Mouse (Mus musculus): Measurements from ENCODE around the gene Lck. TPM values are rescaled to one million over a fixed set of nuclear protein-coding genes. Genes with fewer than 3 reads are reported as not detected.

Lck gene
- polyA plus RNA-seq, 2 experiments: 6.3 to 9.9 TPM

DNA sequence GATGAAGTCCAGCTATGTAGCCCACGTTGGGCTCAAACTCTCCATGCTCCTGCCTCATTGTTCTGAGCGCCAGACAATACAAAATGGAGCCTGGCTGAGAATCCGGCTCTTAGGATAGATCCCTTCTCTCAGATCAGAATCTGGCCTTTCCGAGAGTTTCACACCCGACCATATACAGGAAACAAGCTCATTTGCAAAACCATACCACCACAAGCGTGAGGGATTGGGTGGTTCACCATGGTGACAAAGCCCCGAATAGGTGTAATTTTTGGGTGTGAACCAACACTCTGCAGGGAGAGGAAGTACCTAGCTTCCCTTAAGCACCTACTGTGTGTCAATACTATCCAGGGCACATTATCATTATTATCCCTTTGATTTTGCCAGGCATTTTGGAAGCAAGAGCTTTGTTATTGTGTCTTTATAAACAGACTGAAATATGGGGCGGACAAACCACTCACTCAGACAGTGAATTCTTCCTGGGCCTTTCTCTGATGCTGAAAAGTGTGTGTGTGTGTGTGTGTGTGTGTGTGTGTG is 1.8 kb downstream of the Lck start:
- H3K27ac ChIP-seq (replicated peaks; ENCODE audit: low read depth, low read length): no peak overlapping the region
- no peak for DNase-seq (ENCODE audit: low spot score)
- no peak overlapping the region for H3K4me2 ChIP-seq (replicated peaks; ENCODE audit: low read depth, low read length, severe bottlenecking)
- no peaks in the 10 kb centered on the region for H3K27me3 ChIP-seq (ENCODE audit: control insufficient read depth, insufficient read depth, low read length)
- no peak for TF ChIP-seq POLR2A (IDR thresholded peaks at IDR 0.05; ENCODE audit: borderline replicate concordance, extremely low read depth, insufficient read depth, insufficient read length)
- no peaks in the 10 kb centered on the region for H3K36me3 ChIP-seq (ENCODE audit: control insufficient read depth, insufficient read depth, low read length)
- ATAC-seq (ENCODE audit: low FRiP score, low read depth): no peak
- 70% methylated on average over 8 of the region's 8 CpGs for WGBS
- no peaks in the 10 kb centered on the region for H3K9me3 ChIP-seq (ENCODE audit: control insufficient read depth, low read length)
- H3K4me3 ChIP-seq (replicated peaks; ENCODE audit: low read length): no peak overlapping the region
- no peak overlapping the region for H3K9ac ChIP-seq (ENCODE audit: low read depth, low read length, severe bottlenecking)
- H3K4me1 ChIP-seq (ENCODE audit: control insufficient read depth, insufficient read depth, low read length): no peaks in the 10 kb centered on the region; the same call in 1 of the 2 replicates

GRCm38 (mm10) chr4:129570028-129570427 is 3.4 kb downstream of the Lck start:
- ATAC-seq (ENCODE audit: low FRiP score, low read depth) (no peak), DNase-seq (ENCODE audit: low spot score) (no peak)
- Histone ChIP-seq H3K4me1 (ENCODE audit: control insufficient read depth, insufficient read depth, low read length) (no peaks in the 10 kb centered on the region; the same call in 1 of the 2 replicates), H3K27me3 (ENCODE audit: control insufficient read depth, insufficient read depth, low read length) (no peaks in the 10 kb centered on the region), H3K9ac (ENCODE audit: low read depth, low read length, severe bottlenecking) (no peak overlapping the region), H3K9me3 (ENCODE audit: control insufficient read depth, low read length) (no peaks in the 10 kb centered on the region), H3K36me3 (ENCODE audit: control insufficient read depth, insufficient read depth, low read length) (no peaks in the 10 kb centered on the region), H3K4me2 (replicated peaks; ENCODE audit: low read depth, low read length, severe bottlenecking) (no peak overlapping the region), H3K27ac (replicated peaks; ENCODE audit: low read depth, low read length) (no peak overlapping the region), H3K4me3 (replicated peaks; ENCODE audit: low read length) (no peak overlapping the region)
- TF ChIP-seq POLR2A (IDR thresholded peaks at IDR 0.05; ENCODE audit: borderline replicate concordance, extremely low read depth, insufficient read depth, insufficient read length): no peak
- WGBS: 85% methylated on average over 6 of the region's 6 CpGs

DNA sequence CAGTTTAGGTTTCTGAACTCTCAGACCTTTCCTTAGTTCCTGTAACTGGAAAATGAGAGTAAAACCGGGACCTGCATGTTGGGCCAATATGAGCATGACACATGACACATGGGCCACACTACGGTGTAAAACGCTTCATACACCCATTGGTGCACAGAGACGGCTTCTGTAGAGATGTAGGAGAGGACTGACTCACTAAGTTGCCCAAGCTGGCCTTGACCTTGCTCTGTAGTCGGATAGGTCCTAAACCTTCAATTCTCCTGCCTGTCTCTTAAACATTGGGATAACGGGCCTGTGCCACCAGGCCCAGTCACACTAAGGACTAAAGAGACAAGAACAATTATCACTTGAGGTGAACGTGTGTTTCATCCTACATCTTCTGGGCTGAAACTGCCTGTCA is 5.1 kb downstream of the Lck start:
- Histone ChIP-seq H3K4me3 (replicated peaks; ENCODE audit: low read length) (no peak overlapping the region), H3K36me3 (ENCODE audit: control insufficient read depth, insufficient read depth, low read length) (no peaks in the 10 kb centered on the region), H3K27me3 (ENCODE audit: control insufficient read depth, insufficient read depth, low read length) (no peaks in the 10 kb centered on the region), H3K4me1 (ENCODE audit: control insufficient read depth, insufficient read depth, low read length) (no peaks in the 10 kb centered on the region), H3K4me2 (replicated peaks; ENCODE audit: low read depth, low read length, severe bottlenecking) (no peak overlapping the region), H3K9me3 (ENCODE audit: control insufficient read depth, low read length) (no peaks in the 10 kb centered on the region), H3K9ac (ENCODE audit: low read depth, low read length, severe bottlenecking) (no peak overlapping the region), H3K27ac (replicated peaks; ENCODE audit: low read depth, low read length) (no peak overlapping the region)
- DNase-seq (ENCODE audit: low spot score) (no peak), ATAC-seq (ENCODE audit: low FRiP score, low read depth) (no peak)
- TF ChIP-seq POLR2A (IDR thresholded peaks at IDR 0.05; ENCODE audit: borderline replicate concordance, extremely low read depth, insufficient read depth, insufficient read length): no peak
- 86% methylated on average over 7 of the region's 7 CpGs for WGBS

DNA sequence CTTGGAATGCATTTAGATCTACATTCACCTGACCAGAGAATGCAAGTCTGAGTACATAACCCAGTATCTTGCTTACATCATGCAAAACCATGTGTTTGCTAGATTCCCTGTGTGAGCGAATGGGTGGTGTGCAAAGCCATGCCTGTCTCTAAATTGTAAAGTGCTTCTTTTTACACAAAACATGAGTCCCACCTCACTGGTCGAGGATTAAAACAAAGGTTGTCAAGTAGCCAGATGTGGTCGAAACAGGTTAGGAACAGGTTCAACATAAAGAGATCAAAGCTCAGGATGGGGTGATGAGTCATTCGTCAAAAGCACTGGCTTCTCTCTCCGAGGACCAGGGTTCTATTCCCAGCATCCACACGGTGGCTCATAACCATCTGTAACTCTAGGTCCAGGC is 8.3 kb downstream of the Lck start:
- Histone ChIP-seq H3K9ac (ENCODE audit: low read depth, low read length, severe bottlenecking) (no peak overlapping the region), H3K9me3 (ENCODE audit: control insufficient read depth, low read length) (no peaks in the 10 kb centered on the region), H3K4me3 (replicated peaks; ENCODE audit: low read length) (no peak overlapping the region), H3K4me2 (replicated peaks; ENCODE audit: low read depth, low read length, severe bottlenecking) (no peak overlapping the region), H3K27me3 (ENCODE audit: control insufficient read depth, insufficient read depth, low read length) (no peaks in the 10 kb centered on the region), H3K4me1 (ENCODE audit: control insufficient read depth, insufficient read depth, low read length) (no peaks in the 10 kb centered on the region), H3K27ac (replicated peaks; ENCODE audit: low read depth, low read length) (no peak overlapping the region), H3K36me3 (ENCODE audit: control insufficient read depth, insufficient read depth, low read length) (no peaks in the 10 kb centered on the region)
- ATAC-seq (ENCODE audit: low FRiP score, low read depth) (no peak), DNase-seq (ENCODE audit: low spot score) (no peak)
- TF ChIP-seq POLR2A (IDR thresholded peaks at IDR 0.05; ENCODE audit: borderline replicate concordance, extremely low read depth, insufficient read depth, insufficient read length): no peak
- WGBS: 76% methylated on average over 6 of the region's 6 CpGs

DNA sequence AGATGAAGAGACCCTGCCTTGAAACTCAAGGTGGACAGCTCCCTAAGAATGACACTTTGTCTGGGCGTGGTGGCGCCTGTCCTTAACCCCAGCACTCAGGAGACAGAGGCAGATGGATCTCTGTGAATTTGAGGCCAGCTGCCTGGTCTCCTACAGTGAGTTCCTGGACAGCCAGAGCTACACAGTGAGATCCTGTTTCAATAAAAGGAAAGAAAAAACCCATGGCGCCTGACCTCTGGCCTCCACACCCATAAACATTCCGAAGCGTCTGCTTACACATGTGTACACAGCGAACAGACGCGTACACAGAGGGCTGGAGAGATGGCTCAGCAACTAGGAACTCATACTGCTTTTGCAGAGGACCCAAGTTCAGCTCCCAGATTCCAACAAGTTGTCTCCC is 9.7 kb downstream of the Lck start:
- Histone ChIP-seq H3K4me1 (ENCODE audit: control insufficient read depth, insufficient read depth, low read length) (no peaks in the 10 kb centered on the region), H3K36me3 (ENCODE audit: control insufficient read depth, insufficient read depth, low read length) (no peaks in the 10 kb centered on the region), H3K27me3 (ENCODE audit: control insufficient read depth, insufficient read depth, low read length) (no peaks in the 10 kb centered on the region), H3K27ac (replicated peaks; ENCODE audit: low read depth, low read length) (no peak overlapping the region), H3K4me3 (replicated peaks; ENCODE audit: low read length) (no peak overlapping the region), H3K4me2 (replicated peaks; ENCODE audit: low read depth, low read length, severe bottlenecking) (no peak overlapping the region), H3K9me3 (ENCODE audit: control insufficient read depth, low read length) (no peaks in the 10 kb centered on the region), H3K9ac (ENCODE audit: low read depth, low read length, severe bottlenecking) (no peak overlapping the region)
- TF ChIP-seq POLR2A (IDR thresholded peaks at IDR 0.05; ENCODE audit: borderline replicate concordance, extremely low read depth, insufficient read depth, insufficient read length): no peak
- ATAC-seq (ENCODE audit: low FRiP score, low read depth) (peak; percentile 60; the same call in 1 of the 2 replicates), DNase-seq (ENCODE audit: low spot score) (no peak)
- 16% methylated on average over 8 of the region's 8 CpGs for WGBS

DNA sequence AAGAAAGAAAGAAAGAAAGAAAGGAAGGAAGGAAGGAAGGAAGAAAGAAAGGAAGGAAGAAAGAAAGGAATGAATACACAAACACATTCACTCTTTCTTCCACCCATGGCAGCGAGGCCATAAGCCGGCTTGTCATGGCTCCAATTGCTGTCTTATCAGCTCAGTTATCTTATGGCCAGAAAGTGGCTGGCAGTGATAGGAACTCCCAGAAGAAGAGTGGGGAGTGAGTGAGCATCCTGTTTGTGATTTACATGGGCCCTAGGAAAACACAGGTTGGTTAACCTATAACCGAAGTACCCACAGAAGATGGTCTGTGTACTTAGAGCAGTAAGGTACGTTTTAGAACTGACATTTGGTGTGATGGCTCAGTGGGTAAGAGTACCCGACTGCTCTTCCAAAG is 12.3 kb downstream of the Lck start:
- H3K4me2 ChIP-seq (replicated peaks; ENCODE audit: low read depth, low read length, severe bottlenecking): no peak overlapping the region
- TF ChIP-seq POLR2A (IDR thresholded peaks at IDR 0.05; ENCODE audit: borderline replicate concordance, extremely low read depth, insufficient read depth, insufficient read length): no peak
- no peaks in the 10 kb centered on the region for H3K9me3 ChIP-seq (ENCODE audit: control insufficient read depth, low read length)
- H3K27ac ChIP-seq (replicated peaks; ENCODE audit: low read depth, low read length): no peak overlapping the region
- no peak overlapping the region for H3K9ac ChIP-seq (ENCODE audit: low read depth, low read length, severe bottlenecking)
- ATAC-seq (ENCODE audit: low FRiP score, low read depth) (no peak), DNase-seq (ENCODE audit: low spot score) (no peak)
- H3K27me3 ChIP-seq (ENCODE audit: control insufficient read depth, insufficient read depth, low read length): no peaks in the 10 kb centered on the region
- H3K36me3 ChIP-seq (ENCODE audit: control insufficient read depth, insufficient read depth, low read length): no peaks in the 10 kb centered on the region
- peaks cover 5% of the 10 kb centered on the region; the same call in 1 of the 2 replicates for H3K4me1 ChIP-seq (ENCODE audit: control insufficient read depth, insufficient read depth, low read length)
- H3K4me3 ChIP-seq (replicated peaks; ENCODE audit: low read length): no peak overlapping the region
- 91% methylated on average over 5 of the region's 5 CpGs for WGBS
